Mouse (Mus musculus) bone marrow macrophage, adult 2 months (primary cell): ENCODE data around the gene Tbc1d25.

Experiments used
- CTCF ChIP-seq: IDR thresholded peaks from 2 replicates; pipeline ENCODE4 v1.5.1; 2012; ENCODE audit warnings: low read depth, mild to moderate bottlenecking, low read length, moderate library complexity
- POLR2A ChIP-seq: IDR thresholded peaks from 2 replicates; pipeline ENCODE4 v1.6.1; 2012; ENCODE audit warnings: mild to moderate bottlenecking, low read depth, low read length, borderline replicate concordance

GRCm38 (mm10) chrX:8141058-8141457, 34.9 kb downstream of the Tbc1d25 start:
- TF ChIP-seq CTCF (no peak), POLR2A (no peak)
